Mouse (Mus musculus) liver, embryonic 15.5 days (tissue): ENCODE data around the gene Ephx3. TPM values are rescaled to one million over a fixed set of nuclear protein-coding genes. Genes with fewer than 3 reads are reported as not detected.
A peak's percentile ranks its signal among the peaks of the same experiment; 100 is the strongest.

Experiments
- ATAC-seq: fragments of 200-750 bp; cut with Nextera tagmentation; 2 replicates; pipeline ENCODE4 v1.8.0; 2017; ENCODE audit warnings: moderate number of reproducible peaks, mild to moderate bottlenecking, moderate library complexity; ENCODE audit not compliant: insufficient read depth
- H3K27ac ChIP-seq: fragments of 300-500 bp; sonication (generic); replicated peaks from 2 replicates; pipeline ENCODE4 v1.5.1; 2015; ENCODE audit warnings: mild to moderate bottlenecking, inconsistent platforms
- H3K27me3 ChIP-seq: fragments of 300-500 bp; sonication (generic); 2 replicates; pipeline ENCODE4 v1.6.1; 2015; ENCODE audit warnings: mild to moderate bottlenecking, inconsistent platforms
- H3K36me3 ChIP-seq: fragments of 300-500 bp; sonication (generic); replicated peaks from 2 replicates; pipeline ENCODE4 v1.6.1; 2015; ENCODE audit warnings: moderate library complexity, mild to moderate bottlenecking, inconsistent platforms
- H3K4me1 ChIP-seq: fragments of 300-500 bp; sonication (generic); replicated peaks from 2 replicates; pipeline ENCODE4 v1.6.1; 2015; ENCODE audit warnings: inconsistent platforms
- H3K4me2 ChIP-seq: fragments of 300-500 bp; sonication (generic); 2 replicates; pipeline ENCODE4 v1.6.1; 2015; ENCODE audit warnings: moderate library complexity, mild to moderate bottlenecking, inconsistent platforms
- H3K4me3 ChIP-seq: fragments of 300-500 bp; sonication (generic); replicated peaks from 2 replicates; pipeline ENCODE4 v1.5.1; 2015; ENCODE audit warnings: mild to moderate bottlenecking, inconsistent platforms
- H3K9ac ChIP-seq: fragments of 300-500 bp; sonication (generic); 2 replicates; pipeline ENCODE4 v1.6.1; 2015; ENCODE audit warnings: moderate library complexity, mild to moderate bottlenecking, inconsistent platforms
- H3K9me3 ChIP-seq: fragments of 300-500 bp; sonication (generic); replicated peaks from 2 replicates; pipeline ENCODE4 v1.6.1; 2016; ENCODE audit warnings: inconsistent platforms
- WGBS: fragments of 180-500 bp; shearing (Covaris S2); methylation state at CpG from one replicate; pipeline ENCODE4 v1.1.7; 2015; ENCODE audit warnings: mixed read lengths; ENCODE audit not compliant: insufficient replicate concordance; 5-methylcytosine and 5-hydroxymethylcytosine counted together
- polyA plus RNA-seq: library from polyadenylated mRNA; unstranded; fragments of >200 nt; fragmentation: Nextera tagmentation; extraction: Ambion mirVana; gene quantifications from 2 replicates; pipeline ENCODE4 v1.2.1, GENCODE M21; 2015

Ephx3 gene
- polyA plus RNA-seq, 1 experiment from 2014 or later: 0.05 TPM

- no peak for ATAC-seq
- H3K4me1 ChIP-seq: no peaks in the 10 kb centered on the region
- H3K27ac ChIP-seq: no peak overlapping the region
- no peak overlapping the region for H3K9ac ChIP-seq
- no peaks in the 10 kb centered on the region for H3K9me3 ChIP-seq
- peaks cover 100% of the 10 kb centered on the region for H3K36me3 ChIP-seq
- 78% methylated on average over 3 of the region's 3 CpGs for WGBS
- no peak overlapping the region for H3K4me2 ChIP-seq
- no peak overlapping the region for H3K4me3 ChIP-seq
- no peaks in the 10 kb centered on the region for H3K27me3 ChIP-seq
Measured at GRCm38 (mm10) chr17:32205345-32205744, 16.0 kb upstream of the Ephx3 start.

- ATAC-seq: no peak
- Histone ChIP-seq H3K4me1 (no peaks in the 10 kb centered on the region), H3K27me3 (no peaks in the 10 kb centered on the region), H3K4me2 (no peak overlapping the region), H3K27ac (no peak overlapping the region), H3K9ac (no peak overlapping the region), H3K9me3 (no peaks in the 10 kb centered on the region), H3K36me3 (peaks cover 100% of the 10 kb centered on the region), H3K4me3 (no peak overlapping the region)
- WGBS: 87% methylated on average over 3 of the region's 3 CpGs
Measured at GRCm38 (mm10) chr17:32202972-32203371, 13.6 kb upstream of the Ephx3 start.

GRCm38 (mm10) chr17:32201086-32201485 lies 11.7 kb upstream of the Ephx3 start:
- Histone ChIP-seq H3K4me2 (no peak overlapping the region), H3K9me3 (no peaks in the 10 kb centered on the region), H3K36me3 (peaks cover 100% of the 10 kb centered on the region), H3K9ac (no peak overlapping the region), H3K4me3 (no peak overlapping the region), H3K4me1 (no peaks in the 10 kb centered on the region), H3K27me3 (no peaks in the 10 kb centered on the region), H3K27ac (no peak overlapping the region)
- 66% methylated on average over 5 of the region's 5 CpGs for WGBS
- ATAC-seq: no peak

GRCm38 (mm10) chr17:32199796-32200195 lies 10.4 kb upstream of the Ephx3 start:
- H3K36me3 ChIP-seq: peaks cover 96% of the 10 kb centered on the region
- H3K27me3 ChIP-seq: no peaks in the 10 kb centered on the region
- H3K4me1 ChIP-seq: 0 out of 2 replicates have a peak, but pooled peaks cover 3% of the 10 kb centered on the region
- ATAC-seq: no peak
- H3K4me2 ChIP-seq: no peak overlapping the region
- H3K27ac ChIP-seq: no peak overlapping the region
- H3K9me3 ChIP-seq: no peaks in the 10 kb centered on the region
- 62% methylated on average over 2 of the region's 2 CpGs for WGBS
- H3K9ac ChIP-seq: no peak overlapping the region
- H3K4me3 ChIP-seq: no peak overlapping the region

GRCm38 (mm10) chr17:32197156-32197555 lies 7.8 kb upstream of the Ephx3 start:
- 86% methylated on average over 14 of the region's 14 CpGs for WGBS
- Histone ChIP-seq H3K36me3 (peaks cover 70% of the 10 kb centered on the region), H3K27ac (no peak overlapping the region), H3K4me3 (no peak overlapping the region), H3K27me3 (no peaks in the 10 kb centered on the region), H3K9ac (no peak overlapping the region), H3K9me3 (no peaks in the 10 kb centered on the region), H3K4me2 (no peak overlapping the region), H3K4me1 (0 out of 2 replicates have a peak, but pooled peaks cover 3% of the 10 kb centered on the region)
- ATAC-seq: no peak

- WGBS: 54% methylated on average over 5 of the region's 5 CpGs
- Histone ChIP-seq H3K9ac (no peak overlapping the region), H3K4me1 (0 out of 2 replicates have a peak, but pooled peaks cover 3% of the 10 kb centered on the region), H3K27me3 (no peaks in the 10 kb centered on the region), H3K36me3 (peaks cover 56% of the 10 kb centered on the region), H3K27ac (no peak overlapping the region), H3K4me2 (no peak overlapping the region), H3K4me3 (no peak overlapping the region), H3K9me3 (no peaks in the 10 kb centered on the region)
- no peak for ATAC-seq
Measured at GRCm38 (mm10) chr17:32195725-32196124, 6.4 kb upstream of the Ephx3 start.

- H3K9me3 ChIP-seq: no peaks in the 10 kb centered on the region
- peaks cover 29% of the 10 kb centered on the region for H3K36me3 ChIP-seq
- H3K27ac ChIP-seq: no peak overlapping the region
- 59% methylated on average over 5 of the region's 5 CpGs for WGBS
- H3K4me3 ChIP-seq: no peak overlapping the region
- H3K4me2 ChIP-seq: no peak overlapping the region
- no peak overlapping the region for H3K9ac ChIP-seq
- H3K4me1 ChIP-seq: peaks cover 19% of the 10 kb centered on the region
- ATAC-seq: no peak
- H3K27me3 ChIP-seq: peaks cover 26% of the 10 kb centered on the region
Measured at GRCm38 (mm10) chr17:32193010-32193409, 3.7 kb upstream of the Ephx3 start.

GRCm38 (mm10) chr17:32189850-32190249 lies 501 bp upstream of the Ephx3 start:
- no peak for ATAC-seq
- H3K4me1 ChIP-seq: peaks cover 16% of the 10 kb centered on the region
- no peaks in the 10 kb centered on the region for H3K9me3 ChIP-seq
- 3% methylated on average over 5 of the region's 5 CpGs for WGBS
- H3K36me3 ChIP-seq: no peaks in the 10 kb centered on the region
- H3K27me3 ChIP-seq: peaks cover 52% of the 10 kb centered on the region
- no peak overlapping the region for H3K9ac ChIP-seq
- H3K4me3 ChIP-seq: no peak overlapping the region
- no peak overlapping the region for H3K27ac ChIP-seq
- peak overlapping the region; percentile 51 for H3K4me2 ChIP-seq

GRCm38 (mm10) chr17:32183017-32183416 lies 6.3 kb downstream of the Ephx3 start:
- ATAC-seq: no peak
- Histone ChIP-seq H3K27me3 (peaks cover 34% of the 10 kb centered on the region), H3K36me3 (no peaks in the 10 kb centered on the region), H3K4me3 (no peak overlapping the region), H3K9me3 (no peaks in the 10 kb centered on the region), H3K9ac (no peak overlapping the region), H3K27ac (no peak overlapping the region), H3K4me1 (no peaks in the 10 kb centered on the region; the same call in 1 of the 2 replicates), H3K4me2 (no peak overlapping the region)
- WGBS: 49% methylated on average over 8 of the region's 8 CpGs

- no peaks in the 10 kb centered on the region for H3K36me3 ChIP-seq
- 57% methylated on average over 11 of the region's 11 CpGs for WGBS
- no peaks in the 10 kb centered on the region for H3K9me3 ChIP-seq
- no peak overlapping the region for H3K9ac ChIP-seq
- H3K27me3 ChIP-seq: 0 out of 2 replicates have a peak, but pooled peaks cover 7% of the 10 kb centered on the region
- H3K27ac ChIP-seq: no peak overlapping the region
- H3K4me2 ChIP-seq: no peak overlapping the region
- no peak for ATAC-seq
- no peak overlapping the region for H3K4me3 ChIP-seq
- H3K4me1 ChIP-seq: no peaks in the 10 kb centered on the region; the same call in 1 of the 2 replicates
Measured at GRCm38 (mm10) chr17:32179621-32180491, 9.5 kb downstream of the Ephx3 start.

GRCm38 (mm10) chr17:32176919-32177318 lies 12.4 kb downstream of the Ephx3 start:
- H3K27ac ChIP-seq: no peak overlapping the region
- no peaks in the 10 kb centered on the region; the same call in 1 of the 2 replicates for H3K4me1 ChIP-seq
- WGBS: 71% methylated on average over 4 of the region's 4 CpGs
- H3K27me3 ChIP-seq: 0 out of 2 replicates have a peak, but pooled peaks cover 3% of the 10 kb centered on the region
- no peaks in the 10 kb centered on the region for H3K36me3 ChIP-seq
- ATAC-seq: no peak
- no peak overlapping the region for H3K4me2 ChIP-seq
- H3K9me3 ChIP-seq: no peaks in the 10 kb centered on the region
- H3K4me3 ChIP-seq: no peak overlapping the region
- H3K9ac ChIP-seq: no peak overlapping the region
